Mouse (Mus musculus) neural tube, embryonic 13.5 days (tissue): ENCODE measurements around the gene Pald1. TPM values are rescaled to one million over a fixed set of nuclear protein-coding genes. Genes with fewer than 3 reads are reported as not detected.

Source experiments
- ATAC-seq: fragments of 200-750 bp; cut with Nextera tagmentation; 2 replicates; pipeline ENCODE4 v1.8.0; 2017; ENCODE audit warnings: low read depth, mild to moderate bottlenecking, moderate TSS enrichment, moderate library complexity
- H3K27ac ChIP-seq: fragments of 300-500 bp; sonication (generic); replicated peaks from 2 replicates; pipeline ENCODE4 v1.5.1; 2015; ENCODE audit warnings: moderate library complexity, mild to moderate bottlenecking, inconsistent platforms
- H3K27me3 ChIP-seq: fragments of 300-500 bp; sonication (generic); 2 replicates; pipeline ENCODE4 v1.6.1; 2015; ENCODE audit warnings: mild to moderate bottlenecking, inconsistent platforms
- H3K36me3 ChIP-seq: fragments of 300-500 bp; sonication (generic); 2 replicates; pipeline ENCODE4 v1.6.1; 2015; ENCODE audit warnings: mild to moderate bottlenecking, inconsistent platforms
- H3K4me1 ChIP-seq: fragments of 300-500 bp; sonication (generic); replicated peaks from 2 replicates; pipeline ENCODE4 v1.6.1; 2015; ENCODE audit warnings: inconsistent platforms
- H3K4me2 ChIP-seq: fragments of 300-500 bp; sonication (generic); 2 replicates; pipeline ENCODE4 v1.6.1; 2015; ENCODE audit warnings: inconsistent platforms, mild to moderate bottlenecking, moderate library complexity
- H3K4me3 ChIP-seq: fragments of 300-500 bp; sonication (generic); 2 replicates; pipeline ENCODE4 v1.5.1; 2015; ENCODE audit warnings: mild to moderate bottlenecking, inconsistent platforms
- H3K9ac ChIP-seq: fragments of 300-500 bp; sonication (generic); 2 replicates; pipeline ENCODE4 v1.6.1; 2015; ENCODE audit warnings: moderate library complexity, mild to moderate bottlenecking, inconsistent platforms
- H3K9me3 ChIP-seq: fragments of 300-500 bp; sonication (generic); 2 replicates; pipeline ENCODE4 v1.6.1; 2016; ENCODE audit warnings: inconsistent platforms
- WGBS: fragments of 180-500 bp; shearing (Covaris S2); methylation state at CpG from one replicate; pipeline ENCODE4 v1.1.7; 2015; 5-methylcytosine and 5-hydroxymethylcytosine counted together
- polyA plus RNA-seq: library from polyadenylated mRNA; unstranded; fragments of >200 nt; fragmentation: Nextera tagmentation; extraction: Ambion mirVana; gene quantifications from 2 replicates; pipeline ENCODE4 v1.2.1, GENCODE M21; 2015

The Pald1 gene
- polyA plus RNA-seq, 1 experiment from 2014 or later, result 31.5 TPM

DNA sequence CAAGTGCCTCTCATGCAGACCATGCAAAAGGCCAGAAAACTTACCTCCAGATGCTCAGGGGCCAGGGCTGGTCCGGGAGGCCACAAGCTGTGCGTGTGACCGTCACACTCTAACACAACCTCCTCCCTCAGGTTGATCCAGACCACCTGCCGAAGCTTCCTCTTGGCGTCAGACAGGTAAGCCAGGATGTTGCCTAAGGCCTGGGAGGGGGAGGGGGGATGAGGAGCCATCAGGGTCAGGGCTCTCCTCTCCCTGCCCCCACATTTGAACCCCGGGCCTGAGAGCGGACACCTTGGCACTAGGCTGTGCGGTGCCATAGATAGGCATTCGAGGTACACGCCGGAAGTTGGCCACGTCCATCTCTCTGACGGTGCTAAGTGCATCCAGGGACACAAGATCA lies 40.6 kb downstream of the Pald1 start:
- H3K4me2 ChIP-seq, result no peak overlapping the region
- 94% methylated on average over 13 of the region's 13 CpGs for WGBS
- ATAC-seq, result no peak
- H3K27ac ChIP-seq, result no peak overlapping the region
- H3K9me3 ChIP-seq, result no peaks in the 10 kb centered on the region
- peaks cover 16% of the 10 kb centered on the region for H3K36me3 ChIP-seq
- H3K4me3 ChIP-seq, result no peak overlapping the region
- peaks cover 20% of the 10 kb centered on the region for H3K4me1 ChIP-seq
- no peak overlapping the region for H3K9ac ChIP-seq
- H3K27me3 ChIP-seq, result no peaks in the 10 kb centered on the region

GRCm38 (mm10) chr10:61341557-61341956 lies 41.8 kb downstream of the Pald1 start:
- H3K4me3 ChIP-seq, result no peak overlapping the region
- 64% methylated on average over 6 of the region's 6 CpGs for WGBS
- H3K4me2 ChIP-seq, result no peak overlapping the region
- no peak overlapping the region for H3K27ac ChIP-seq
- H3K4me1 ChIP-seq, result peaks cover 17% of the 10 kb centered on the region
- ATAC-seq, result no peak; the same call in 1 of the 2 replicates
- H3K27me3 ChIP-seq, result no peaks in the 10 kb centered on the region
- peaks cover 11% of the 10 kb centered on the region for H3K36me3 ChIP-seq
- H3K9ac ChIP-seq, result 0 out of 2 replicates have a peak overlapping the region, but pooled peaks have one; percentile 26
- no peaks in the 10 kb centered on the region for H3K9me3 ChIP-seq

- no peaks in the 10 kb centered on the region for H3K27me3 ChIP-seq
- H3K9ac ChIP-seq, result no peak overlapping the region
- no peak overlapping the region for H3K27ac ChIP-seq
- 95% methylated on average over 5 of the region's 5 CpGs for WGBS
- no peak overlapping the region for H3K4me3 ChIP-seq
- ATAC-seq, result no peak
- H3K36me3 ChIP-seq, result peaks cover 11% of the 10 kb centered on the region
- H3K9me3 ChIP-seq, result no peaks in the 10 kb centered on the region
- H3K4me1 ChIP-seq, result peaks cover 13% of the 10 kb centered on the region
- H3K4me2 ChIP-seq, result no peak overlapping the region
Measured at GRCm38 (mm10) chr10:61341045-61341444, 42.3 kb downstream of the Pald1 start.

- Histone ChIP-seq H3K27ac (no peak overlapping the region), H3K4me1 (peaks cover 5% of the 10 kb centered on the region), H3K36me3 (peaks cover 11% of the 10 kb centered on the region), H3K4me2 (no peak overlapping the region), H3K27me3 (no peaks in the 10 kb centered on the region), H3K9me3 (no peaks in the 10 kb centered on the region), H3K9ac (no peak overlapping the region), H3K4me3 (no peak overlapping the region)
- ATAC-seq, result no peak
- 77% methylated on average over 9 of the region's 9 CpGs for WGBS
Measured at GRCm38 (mm10) chr10:61340247-61340646, 43.1 kb downstream of the Pald1 start.

DNA sequence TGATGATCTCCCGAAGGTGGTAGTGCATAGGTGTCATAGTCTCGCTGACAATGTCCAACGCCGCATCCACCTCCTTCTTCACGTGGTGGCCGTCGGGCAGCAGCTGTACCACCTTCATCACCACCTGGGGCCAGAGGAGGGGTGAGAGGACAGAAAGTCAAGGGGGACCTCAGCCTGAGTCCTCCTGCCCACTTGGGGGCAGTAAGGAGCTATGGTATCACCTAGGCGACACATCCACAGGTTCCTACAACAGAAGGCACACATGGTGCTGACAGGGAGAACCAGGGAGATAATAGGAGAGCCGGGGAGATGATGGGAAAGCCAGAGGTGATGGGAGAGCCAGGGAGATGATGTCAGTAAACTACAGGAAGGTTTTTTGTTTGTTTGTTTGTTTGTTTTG lies 44.1 kb downstream of the Pald1 start:
- no peak overlapping the region for H3K27ac ChIP-seq
- H3K27me3 ChIP-seq, result no peaks in the 10 kb centered on the region
- no peak overlapping the region for H3K4me3 ChIP-seq
- H3K36me3 ChIP-seq, result peaks cover 11% of the 10 kb centered on the region
- 91% methylated on average over 9 of the region's 9 CpGs for WGBS
- H3K9me3 ChIP-seq, result no peaks in the 10 kb centered on the region
- no peak overlapping the region for H3K4me2 ChIP-seq
- H3K9ac ChIP-seq, result no peak overlapping the region
- no peaks in the 10 kb centered on the region for H3K4me1 ChIP-seq
- no peak for ATAC-seq

GRCm38 (mm10) chr10:61337665-61338064 lies 45.7 kb downstream of the Pald1 start:
- Histone ChIP-seq H3K36me3 (peaks cover 16% of the 10 kb centered on the region), H3K27me3 (no peaks in the 10 kb centered on the region), H3K27ac (no peak overlapping the region), H3K4me1 (no peaks in the 10 kb centered on the region), H3K4me3 (no peak overlapping the region), H3K4me2 (no peak overlapping the region), H3K9ac (no peak overlapping the region), H3K9me3 (no peaks in the 10 kb centered on the region)
- ATAC-seq, result no peak
- WGBS, result 88% methylated on average over 11 of the region's 11 CpGs

- Histone ChIP-seq H3K9me3 (no peaks in the 10 kb centered on the region), H3K9ac (no peak overlapping the region), H3K4me1 (no peaks in the 10 kb centered on the region), H3K36me3 (peaks cover 13% of the 10 kb centered on the region; the same call in 1 of the 2 replicates), H3K27ac (no peak overlapping the region), H3K4me3 (no peak overlapping the region), H3K27me3 (no peaks in the 10 kb centered on the region), H3K4me2 (no peak overlapping the region)
- 82% methylated on average over 5 of the region's 5 CpGs for WGBS
- ATAC-seq, result no peak
Measured at GRCm38 (mm10) chr10:61336592-61336991, 46.7 kb downstream of the Pald1 start.

DNA sequence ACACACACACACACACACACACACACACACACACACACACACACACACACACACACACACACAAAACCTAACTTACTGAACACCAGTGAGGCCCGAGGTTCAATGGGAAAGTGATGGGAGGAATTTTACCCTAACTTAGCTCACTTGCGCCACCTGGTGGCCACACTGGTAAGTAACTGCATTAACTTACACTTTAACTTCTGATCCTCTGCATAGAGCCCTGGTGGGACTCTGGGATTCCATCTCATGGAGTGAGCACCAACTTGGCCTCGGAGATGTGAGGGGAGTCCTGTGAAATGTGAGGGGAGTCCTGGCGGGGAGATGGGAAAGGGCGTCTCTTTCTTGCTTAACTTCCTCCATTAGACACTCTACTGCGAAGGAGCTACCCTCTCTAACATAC lies 47.2 kb downstream of the Pald1 start:
- Histone ChIP-seq H3K9ac (no peak overlapping the region), H3K27ac (no peak overlapping the region), H3K27me3 (no peaks in the 10 kb centered on the region), H3K4me1 (peaks cover 2% of the 10 kb centered on the region; the same call in 1 of the 2 replicates), H3K4me3 (no peak overlapping the region), H3K36me3 (peaks cover 13% of the 10 kb centered on the region; the same call in 1 of the 2 replicates), H3K4me2 (no peak overlapping the region), H3K9me3 (no peaks in the 10 kb centered on the region)
- peak; percentile 55 for ATAC-seq
- WGBS, result 29% methylated on average over 6 of the region's 6 CpGs

DNA sequence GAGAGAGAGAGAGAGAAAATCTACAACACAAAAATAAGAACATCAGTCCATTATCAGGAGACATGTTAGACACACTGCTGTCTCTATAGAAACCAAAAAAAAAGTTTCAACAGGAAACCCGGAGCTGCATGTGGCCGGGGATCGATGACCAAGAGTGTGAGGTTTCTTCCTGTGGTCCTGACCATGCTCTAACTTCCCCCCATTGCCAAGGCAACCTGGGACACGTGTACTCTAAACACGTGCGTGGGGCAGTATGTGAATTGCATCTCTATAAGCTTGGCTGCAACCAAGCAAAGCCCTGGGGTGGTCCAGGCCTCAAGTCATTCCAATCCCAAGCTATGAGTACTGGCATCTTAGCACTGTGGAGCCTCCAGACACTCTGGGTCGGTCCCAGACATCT lies 48.8 kb downstream of the Pald1 start:
- no peak overlapping the region for H3K9ac ChIP-seq
- no peak overlapping the region for H3K4me3 ChIP-seq
- H3K9me3 ChIP-seq, result no peaks in the 10 kb centered on the region
- no peak overlapping the region for H3K27ac ChIP-seq
- no peaks in the 10 kb centered on the region for H3K27me3 ChIP-seq
- peaks cover 10% of the 10 kb centered on the region; the same call in 1 of the 2 replicates for H3K36me3 ChIP-seq
- no peak overlapping the region for H3K4me2 ChIP-seq
- 71% methylated on average over 7 of the region's 7 CpGs for WGBS
- ATAC-seq, result no peak
- H3K4me1 ChIP-seq, result peaks cover 10% of the 10 kb centered on the region; the same call in 1 of the 2 replicates

GRCm38 (mm10) chr10:61331046-61331445 lies 52.3 kb downstream of the Pald1 start:
- Histone ChIP-seq H3K36me3 (0 out of 2 replicates have a peak, but pooled peaks cover 6% of the 10 kb centered on the region), H3K27ac (peak overlapping the region; percentile 28; the same call in 1 of the 2 replicates), H3K9ac (0 out of 2 replicates have a peak overlapping the region, but pooled peaks have one; percentile 3), H3K27me3 (no peaks in the 10 kb centered on the region), H3K4me3 (no peak overlapping the region), H3K4me2 (no peak overlapping the region), H3K9me3 (no peaks in the 10 kb centered on the region), H3K4me1 (peaks cover 37% of the 10 kb centered on the region)
- peak; percentile 59; the same call in 1 of the 2 replicates for ATAC-seq
- WGBS, result 75% methylated on average over 5 of the region's 5 CpGs

GRCm38 (mm10) chr10:61328927-61329326 lies 54.4 kb downstream of the Pald1 start:
- 34% methylated on average over 7 of the region's 7 CpGs for WGBS
- peak; percentile 13; the same call in 1 of the 2 replicates for ATAC-seq
- H3K9ac ChIP-seq, result no peak overlapping the region
- H3K4me3 ChIP-seq, result no peak overlapping the region
- no peaks in the 10 kb centered on the region for H3K27me3 ChIP-seq
- peaks cover 37% of the 10 kb centered on the region for H3K4me1 ChIP-seq
- no peak overlapping the region for H3K27ac ChIP-seq
- H3K4me2 ChIP-seq, result no peak overlapping the region
- H3K9me3 ChIP-seq, result no peaks in the 10 kb centered on the region
- 0 out of 2 replicates have a peak, but pooled peaks cover 6% of the 10 kb centered on the region for H3K36me3 ChIP-seq

DNA sequence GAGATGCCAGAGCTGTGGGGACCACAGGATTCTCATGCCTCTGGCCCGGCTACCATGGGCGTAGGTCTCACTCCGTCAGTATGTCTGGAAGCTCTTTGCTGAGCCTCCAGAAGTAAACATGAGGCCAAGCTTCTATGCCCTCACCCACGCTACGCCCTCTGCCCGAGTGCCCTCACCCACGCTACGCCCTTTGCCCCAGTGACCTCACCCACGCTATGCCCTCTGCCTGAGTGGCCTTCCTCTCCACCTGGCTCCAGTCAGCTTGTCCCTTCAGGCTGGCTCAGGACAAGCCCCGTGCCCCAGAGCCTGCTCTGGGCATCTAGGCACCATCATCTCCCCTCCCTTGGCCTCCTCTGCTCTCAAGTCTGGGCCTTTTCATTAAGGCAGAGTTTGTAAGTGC lies 55.8 kb downstream of the Pald1 start:
- H3K4me1 ChIP-seq, result peaks cover 37% of the 10 kb centered on the region
- H3K4me2 ChIP-seq, result no peak overlapping the region
- ATAC-seq, result no peak

DNA sequence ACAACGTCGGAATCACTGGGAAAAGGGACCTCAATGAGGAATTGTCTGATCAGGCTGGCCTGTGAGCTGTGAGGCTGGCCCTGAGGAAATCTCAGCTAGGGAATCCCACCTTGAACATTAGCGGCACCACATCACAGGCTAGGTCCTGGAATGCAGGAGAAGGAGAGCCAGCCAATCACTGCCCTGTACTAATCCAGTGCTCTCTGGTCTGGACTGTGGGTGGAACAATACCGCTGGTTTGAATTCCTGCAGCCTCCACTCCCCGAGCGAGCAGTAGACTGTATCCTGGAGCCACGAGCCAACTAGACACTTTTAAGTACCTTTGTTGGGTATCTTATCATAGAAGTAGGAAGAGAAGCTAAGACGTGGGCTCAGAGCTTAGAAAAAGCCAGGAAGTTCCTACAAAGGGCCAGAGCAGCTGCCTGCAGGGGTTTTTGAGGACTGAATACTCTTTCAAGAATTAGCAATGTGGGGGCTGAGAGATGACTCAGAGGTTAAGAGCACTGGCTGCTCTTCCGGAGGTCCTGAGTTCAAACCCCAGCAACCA lies 57.5 kb downstream of the Pald1 start:
- H3K4me1 ChIP-seq, result peaks cover 32% of the 10 kb centered on the region
- H3K4me2 ChIP-seq, result no peak overlapping the region
- H3K9ac ChIP-seq, result no peak overlapping the region
- ATAC-seq, result no peak
- no peaks in the 10 kb centered on the region; the same call in 1 of the 2 replicates for H3K9me3 ChIP-seq
- H3K27me3 ChIP-seq, result no peaks in the 10 kb centered on the region
- WGBS, result 57% methylated on average over 9 of the region's 9 CpGs
- no peak overlapping the region for H3K4me3 ChIP-seq
- H3K36me3 ChIP-seq, result peaks cover 18% of the 10 kb centered on the region
- no peak overlapping the region for H3K27ac ChIP-seq

More for the DNA sequence above, 55.8 kb downstream of the Pald1 start:
- no peak overlapping the region for H3K4me3 ChIP-seq
- 83% methylated on average over 10 of the region's 10 CpGs for WGBS
- no peaks in the 10 kb centered on the region for H3K27me3 ChIP-seq
- no peaks in the 10 kb centered on the region; the same call in 1 of the 2 replicates for H3K9me3 ChIP-seq
- 0 out of 2 replicates have a peak overlapping the region, but pooled peaks have one; percentile 0 for H3K9ac ChIP-seq
- no peak overlapping the region for H3K27ac ChIP-seq
- peaks cover 12% of the 10 kb centered on the region for H3K36me3 ChIP-seq
